Mouse (Mus musculus) heart, embryonic 16.5 days (tissue): ENCODE measurements around the gene Rpl13a. TPM values are rescaled to one million over a fixed set of nuclear protein-coding genes. Genes with fewer than 3 reads are reported as not detected.
"Not testable (repeated sequence)": the region's sequence is repeated elsewhere in the genome, so short reads cannot be mapped to it uniquely, and the experiment has no call there.

Experiments
- ATAC-seq: fragments of 200-750 bp; cut with Nextera tagmentation; replicated peaks from 2 replicates; pipeline ENCODE4 v1.8.0; 2017; ENCODE audit warnings: moderate number of reproducible peaks; ENCODE audit not compliant: insufficient read depth, low FRiP score; ENCODE audit errors: extremely low read depth
- H3K27ac ChIP-seq: fragments of 300-500 bp; sonication (generic); 2 replicates; pipeline ENCODE4 v1.5.1; 2014; ENCODE audit warnings: mild to moderate bottlenecking, low read length, control low read depth, moderate library complexity
- H3K27me3 ChIP-seq: fragments of 300-500 bp; sonication (generic); 2 replicates; pipeline ENCODE4 v1.6.1; 2014; ENCODE audit warnings: low read length, mixed read lengths; ENCODE audit not compliant: control insufficient read depth, insufficient read depth
- H3K36me3 ChIP-seq: fragments of 300-500 bp; sonication (generic); 2 replicates; pipeline ENCODE4 v1.6.1; 2014; ENCODE audit not compliant: control insufficient read depth, insufficient read depth
- H3K4me1 ChIP-seq: fragments of 300-500 bp; sonication (generic); 2 replicates; pipeline ENCODE4 v1.6.1; 2014; ENCODE audit warnings: low read length, mixed read lengths; ENCODE audit not compliant: control insufficient read depth, insufficient read depth
- H3K4me2 ChIP-seq: fragments of 300-500 bp; sonication (generic); 2 replicates; pipeline ENCODE4 v1.6.1; 2014; ENCODE audit warnings: low read depth, mild to moderate bottlenecking, control low read depth, low read length
- H3K4me3 ChIP-seq: fragments of 300-500 bp; sonication (generic); 2 replicates; pipeline ENCODE4 v1.5.1; 2014; ENCODE audit warnings: mild to moderate bottlenecking, control low read depth, low read length
- H3K9ac ChIP-seq: fragments of 300-500 bp; sonication (generic); 2 replicates; pipeline ENCODE4 v1.6.1; 2014; ENCODE audit warnings: low read length, control low read depth
- H3K9me3 ChIP-seq: fragments of 300-500 bp; sonication (generic); replicated peaks from 2 replicates; pipeline ENCODE4 v1.6.1; 2016; ENCODE audit warnings: low read length; ENCODE audit not compliant: control insufficient read depth
- WGBS: fragments of 180-500 bp; shearing (Covaris S2); extraction: QIAGEN DNeasy Blood & Tissue Kit; methylation state at CpG from one replicate; pipeline ENCODE4 v1.1.7; 2014; 5-methylcytosine and 5-hydroxymethylcytosine counted together
- polyA plus RNA-seq: library from polyadenylated mRNA; unstranded; fragments of >200 nt; fragmentation: Nextera tagmentation; extraction: Ambion mirVana; gene quantifications from 2 replicates; pipeline ENCODE4 v1.2.1, GENCODE M21; 2015

The Rpl13a gene
- polyA plus RNA-seq, 1 experiment from 2014 or later = 727 TPM

GRCm38 (mm10) chr7:45118336-45118735, 10.2 kb downstream of the Rpl13a start:
- Histone ChIP-seq H3K9ac (no peak overlapping the region), H3K4me1 (peaks cover 23% of the 10 kb centered on the region), H3K27me3 (no peaks in the 10 kb centered on the region), H3K36me3 (peaks cover 29% of the 10 kb centered on the region), H3K27ac (no peak overlapping the region), H3K4me2 (no peak overlapping the region), H3K9me3 (no peaks in the 10 kb centered on the region), H3K4me3 (no peak overlapping the region)
- WGBS = 87% methylated on average over 6 of the region's 6 CpGs
- no peak for ATAC-seq

GRCm38 (mm10) chr7:45117566-45117965, 11.0 kb downstream of the Rpl13a start:
- no peak overlapping the region for H3K4me3 ChIP-seq
- no peak for ATAC-seq
- no peaks in the 10 kb centered on the region for H3K27me3 ChIP-seq
- peaks cover 22% of the 10 kb centered on the region for H3K36me3 ChIP-seq
- peaks cover 15% of the 10 kb centered on the region for H3K4me1 ChIP-seq
- H3K9me3 ChIP-seq = no peaks in the 10 kb centered on the region
- WGBS = 77% methylated on average over 8 of the region's 8 CpGs
- H3K27ac ChIP-seq = no peak overlapping the region
- H3K4me2 ChIP-seq = no peak overlapping the region
- no peak overlapping the region for H3K9ac ChIP-seq

GRCm38 (mm10) chr7:45113476-45113875, 15.1 kb downstream of the Rpl13a start:
- H3K36me3 ChIP-seq = no peaks in the 10 kb centered on the region
- no peak overlapping the region for H3K9ac ChIP-seq
- no peaks in the 10 kb centered on the region; the same call in 1 of the 2 replicates for H3K4me1 ChIP-seq
- no peak overlapping the region for H3K4me3 ChIP-seq
- WGBS = 30% methylated on average over 2 of the region's 2 CpGs
- no peaks in the 10 kb centered on the region for H3K9me3 ChIP-seq
- ATAC-seq = no peak
- no peaks in the 10 kb centered on the region for H3K27me3 ChIP-seq
- no peak overlapping the region for H3K4me2 ChIP-seq
- no peak overlapping the region for H3K27ac ChIP-seq

GRCm38 (mm10) chr7:45112529-45112928, 16.0 kb downstream of the Rpl13a start:
- H3K9ac ChIP-seq = no peak overlapping the region
- no peak overlapping the region for H3K4me2 ChIP-seq
- no peaks in the 10 kb centered on the region for H3K27me3 ChIP-seq
- H3K4me1 ChIP-seq = no peaks in the 10 kb centered on the region; the same call in 1 of the 2 replicates
- no peak overlapping the region for H3K27ac ChIP-seq
- WGBS = 49% methylated on average over 3 of the region's 3 CpGs
- no peaks in the 10 kb centered on the region for H3K9me3 ChIP-seq
- no peak for ATAC-seq
- H3K4me3 ChIP-seq = no peak overlapping the region
- H3K36me3 ChIP-seq = no peaks in the 10 kb centered on the region

- H3K9me3 ChIP-seq = no peaks in the 10 kb centered on the region
- 56% methylated on average over 2 of the region's 2 CpGs for WGBS
- H3K36me3 ChIP-seq = no peaks in the 10 kb centered on the region
- no peaks in the 10 kb centered on the region for H3K27me3 ChIP-seq
- H3K4me1 ChIP-seq = no peaks in the 10 kb centered on the region; the same call in 1 of the 2 replicates
- H3K27ac ChIP-seq = no peak overlapping the region
- no peak overlapping the region for H3K9ac ChIP-seq
- H3K4me2 ChIP-seq = no peak overlapping the region
- no peak for ATAC-seq
- no peak overlapping the region for H3K4me3 ChIP-seq
Observed at GRCm38 (mm10) chr7:45111940-45112339, 16.6 kb downstream of the Rpl13a start.

GRCm38 (mm10) chr7:45110089-45110488, 18.5 kb downstream of the Rpl13a start:
- not testable (repeated sequence) for H3K27ac ChIP-seq, H3K4me3 ChIP-seq, H3K36me3 ChIP-seq, H3K4me2 ChIP-seq, H3K9me3 ChIP-seq, H3K4me1 ChIP-seq, ATAC-seq, H3K27me3 ChIP-seq, H3K9ac ChIP-seq
- 79% methylated on average over 4 of the region's 4 CpGs for WGBS

- H3K9me3 ChIP-seq = no peaks in the 10 kb centered on the region
- peaks cover 16% of the 10 kb centered on the region for H3K4me1 ChIP-seq
- 53% methylated on average over 5 of the region's 5 CpGs for WGBS
- no peaks in the 10 kb centered on the region for H3K27me3 ChIP-seq
- no peak overlapping the region for H3K4me3 ChIP-seq
- H3K9ac ChIP-seq = no peak overlapping the region
- H3K27ac ChIP-seq = no peak overlapping the region
- no peak for ATAC-seq
- H3K36me3 ChIP-seq = no peaks in the 10 kb centered on the region
- H3K4me2 ChIP-seq = no peak overlapping the region
Observed at GRCm38 (mm10) chr7:45107052-45107645, 21.4 kb downstream of the Rpl13a start.

GRCm38 (mm10) chr7:45106441-45106840, 22.1 kb downstream of the Rpl13a start:
- no peaks in the 10 kb centered on the region for H3K36me3 ChIP-seq
- 64% methylated on average over 6 of the region's 6 CpGs for WGBS
- H3K9me3 ChIP-seq = no peaks in the 10 kb centered on the region
- no peaks in the 10 kb centered on the region for H3K27me3 ChIP-seq
- no peak overlapping the region for H3K4me2 ChIP-seq
- no peak overlapping the region for H3K9ac ChIP-seq
- no peak overlapping the region for H3K27ac ChIP-seq
- no peak for ATAC-seq
- H3K4me3 ChIP-seq = no peak overlapping the region
- H3K4me1 ChIP-seq = peaks cover 16% of the 10 kb centered on the region

GRCm38 (mm10) chr7:45105491-45105890, 23.1 kb downstream of the Rpl13a start:
- Histone ChIP-seq H3K9ac (no peak overlapping the region), H3K4me1 (peaks cover 16% of the 10 kb centered on the region), H3K27ac (no peak overlapping the region), H3K4me2 (no peak overlapping the region), H3K9me3 (no peaks in the 10 kb centered on the region), H3K27me3 (no peaks in the 10 kb centered on the region), H3K4me3 (no peak overlapping the region), H3K36me3 (no peaks in the 10 kb centered on the region)
- ATAC-seq = no peak
- WGBS = 77% methylated on average over 8 of the region's 8 CpGs
